Mouse (Mus musculus) E14TG2a.4 (cell line): ENCODE measurements at regions not wholly inside any gene's neighbourhood (a gene's known extent, or its start where the extent isn't known, plus 50 kb on each side); places are given as distances from the start of the nearest gene placed in this dataset.

ENCODE experiments used
- H3K27me3 ChIP-seq: 2 replicates; pipeline ENCODE4 v1.6.1; 2014; ENCODE audit warnings: low read length, control low read depth; ENCODE audit not compliant: insufficient read depth
- H3K36me3 ChIP-seq: 2 replicates; pipeline ENCODE4 v1.6.1; 2014; ENCODE audit warnings: low read length, control low read depth; ENCODE audit not compliant: insufficient read depth
- H3K4me1 ChIP-seq: replicated peaks from 2 replicates; pipeline ENCODE4 v1.6.1; 2014; ENCODE audit warnings: low read depth, low read length, control low read depth
- H3K4me3 ChIP-seq: replicated peaks from 2 replicates; pipeline ENCODE4 v1.5.1; 2014; ENCODE audit warnings: mild to moderate bottlenecking, low read length
- H3K9me3 ChIP-seq: 2 replicates; pipeline ENCODE4 v1.6.1; 2014; ENCODE audit warnings: low read length, control low read depth
- CTCF ChIP-seq: conservative IDR thresholded peaks from 2 replicates; pipeline ENCODE4 v1.5.1; 2014; ENCODE audit warnings: low read length
- NANOG ChIP-seq: IDR thresholded peaks from 2 replicates; pipeline ENCODE4 v1.6.1; 2014; ENCODE audit warnings: borderline replicate concordance, low read length, mixed read lengths
- POU5F1 ChIP-seq: IDR thresholded peaks from 2 replicates; pipeline ENCODE4 v1.6.1; 2014; ENCODE audit warnings: low read length, borderline replicate concordance

GRCm38 (mm10) chr15:67024386-67024785 is 523.7 kb upstream of the Lrrc6 start:
- Histone ChIP-seq H3K36me3 (0 out of 2 replicates have a peak, but pooled peaks cover 5% of the 10 kb centered on the region), H3K4me3 (no peak overlapping the region), H3K27me3 (no peaks in the 10 kb centered on the region; the same call in 1 of the 2 replicates), H3K4me1 (peaks cover 32% of the 10 kb centered on the region), H3K9me3 (peaks cover 42% of the 10 kb centered on the region)
- no peak for TF ChIP-seq POU5F1
- TF ChIP-seq CTCF = no peak
- no peak for TF ChIP-seq NANOG

GRCm38 (mm10) chr15:67023081-67023480 is 522.4 kb upstream of the Lrrc6 start:
- Histone ChIP-seq H3K27me3 (peaks cover 2% of the 10 kb centered on the region; the same call in 1 of the 2 replicates), H3K4me1 (peaks cover 45% of the 10 kb centered on the region), H3K4me3 (no peak overlapping the region), H3K9me3 (peaks cover 42% of the 10 kb centered on the region), H3K36me3 (0 out of 2 replicates have a peak, but pooled peaks cover 5% of the 10 kb centered on the region)
- TF ChIP-seq POU5F1 (no peak), CTCF (no peak), NANOG (no peak)

- 0 out of 2 replicates have a peak, but pooled peaks cover 5% of the 10 kb centered on the region for H3K36me3 ChIP-seq
- 0 out of 2 replicates have a peak, but pooled peaks cover 2% of the 10 kb centered on the region for H3K27me3 ChIP-seq
- peaks cover 50% of the 10 kb centered on the region for H3K4me1 ChIP-seq
- TF ChIP-seq NANOG (peak; percentile 14; the same call in 1 of the 2 replicates), POU5F1 (no peak), CTCF (no peak)
- no peak overlapping the region for H3K4me3 ChIP-seq
- peaks cover 42% of the 10 kb centered on the region for H3K9me3 ChIP-seq
These were observed 520.7 kb upstream of the Lrrc6 start for GRCm38 (mm10) chr15:67021391-67021790.

- H3K36me3 ChIP-seq = 0 out of 2 replicates have a peak, but pooled peaks cover 5% of the 10 kb centered on the region
- peaks cover 29% of the 10 kb centered on the region for H3K9me3 ChIP-seq
- H3K4me1 ChIP-seq = peaks cover 50% of the 10 kb centered on the region
- TF ChIP-seq NANOG (no peak), POU5F1 (no peak), CTCF (no peak)
- H3K4me3 ChIP-seq = no peak overlapping the region
- H3K27me3 ChIP-seq = 0 out of 2 replicates have a peak, but pooled peaks cover 2% of the 10 kb centered on the region
These were observed 519.2 kb upstream of the Lrrc6 start for GRCm38 (mm10) chr15:67019891-67020290.

GRCm38 (mm10) chr15:67019194-67019661 is 518.5 kb upstream of the Lrrc6 start:
- Histone ChIP-seq H3K4me3 (peak overlapping the region; percentile 50), H3K4me1 (peaks cover 50% of the 10 kb centered on the region), H3K9me3 (peaks cover 22% of the 10 kb centered on the region), H3K27me3 (0 out of 2 replicates have a peak, but pooled peaks cover 2% of the 10 kb centered on the region), H3K36me3 (0 out of 2 replicates have a peak, but pooled peaks cover 5% of the 10 kb centered on the region)
- TF ChIP-seq POU5F1 (no peak), NANOG (no peak), CTCF (no peak)
